Mouse (Mus musculus): Measurements from ENCODE around the gene Exosc10. TPM values are rescaled to one million over a fixed set of nuclear protein-coding genes. Genes with fewer than 3 reads are reported as not detected.

Gene Exosc10
- polyA plus RNA-seq, 1 experiment from 2014 or later, result 21.1 TPM

DNA sequence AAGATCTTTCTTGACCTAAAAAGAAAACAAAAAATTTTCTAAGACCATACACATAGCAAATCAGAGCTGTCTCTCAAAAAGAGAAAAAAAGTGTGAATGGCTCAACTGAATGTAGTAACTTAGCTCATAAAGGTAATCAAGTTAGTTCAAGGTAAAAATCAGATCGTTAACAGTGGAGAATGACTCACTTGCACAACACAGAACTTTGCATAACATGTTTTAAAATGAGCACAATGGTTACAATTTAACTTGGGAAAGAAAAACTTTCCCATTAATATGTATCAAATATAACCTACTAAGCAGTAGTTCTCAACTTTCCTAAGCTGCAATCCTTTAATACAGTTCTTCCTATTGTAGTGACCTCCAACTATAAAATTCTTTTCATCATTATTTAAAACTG is 62.5 kb downstream of the Exosc10 start:
- no peak overlapping the region for H3K9ac ChIP-seq (ENCODE audit: low read depth, low read length)
- 49% methylated on average over 1 of the region's 1 CpGs for WGBS
- peaks cover 75% of the 10 kb centered on the region for H3K36me3 ChIP-seq (ENCODE audit: control insufficient read depth, insufficient read depth)
- ATAC-seq, result no peak
- TF ChIP-seq CTCF (IDR thresholded peaks at IDR 0.05; ENCODE audit: low read depth), result no peak
- no peak overlapping the region for H3K4me2 ChIP-seq (replicated peaks; ENCODE audit: low read depth)
- H3K27me3 ChIP-seq (replicated peaks; ENCODE audit: control insufficient read depth, insufficient read depth, low read length), result no peaks in the 10 kb centered on the region
- H3K9me3 ChIP-seq (ENCODE audit: control insufficient read depth), result no peaks in the 10 kb centered on the region
- no peaks in the 10 kb centered on the region for H3K4me1 ChIP-seq (replicated peaks; ENCODE audit: control insufficient read depth, insufficient read depth, low read length)
- no peak overlapping the region for H3K4me3 ChIP-seq (ENCODE audit: low read depth, low read length)
- no peak overlapping the region for H3K27ac ChIP-seq (ENCODE audit: low read depth, low read length)

DNA sequence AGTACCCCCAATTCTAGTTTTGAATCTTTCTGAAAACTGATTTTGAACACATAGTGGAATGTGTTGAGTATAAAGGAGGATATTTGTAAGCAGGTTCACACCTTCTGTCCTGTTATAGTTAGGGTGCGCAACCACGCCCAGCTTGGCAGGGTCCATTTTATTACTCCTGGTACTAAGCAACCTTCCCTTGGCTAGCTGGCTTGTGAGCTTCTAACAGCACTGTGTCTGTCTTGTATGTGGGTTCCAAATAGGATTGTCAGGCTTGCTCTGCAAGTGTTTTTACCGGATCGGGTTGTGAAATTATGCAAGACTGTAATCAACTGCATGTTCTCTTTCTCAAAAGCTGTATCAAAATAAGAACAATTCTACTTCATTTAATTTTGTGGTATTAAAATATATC is 64.3 kb downstream of the Exosc10 start:
- no peak for TF ChIP-seq CTCF (IDR thresholded peaks at IDR 0.05; ENCODE audit: low read depth)
- Histone ChIP-seq H3K27ac (ENCODE audit: low read depth, low read length) (no peak overlapping the region), H3K9ac (ENCODE audit: low read depth, low read length) (no peak overlapping the region), H3K27me3 (replicated peaks; ENCODE audit: control insufficient read depth, insufficient read depth, low read length) (no peaks in the 10 kb centered on the region), H3K36me3 (ENCODE audit: control insufficient read depth, insufficient read depth) (peaks cover 60% of the 10 kb centered on the region), H3K4me1 (replicated peaks; ENCODE audit: control insufficient read depth, insufficient read depth, low read length) (no peaks in the 10 kb centered on the region), H3K4me3 (ENCODE audit: low read depth, low read length) (no peak overlapping the region), H3K9me3 (ENCODE audit: control insufficient read depth) (no peaks in the 10 kb centered on the region), H3K4me2 (replicated peaks; ENCODE audit: low read depth) (no peak overlapping the region)
- no peak for ATAC-seq
- 61% methylated on average over 4 of the region's 4 CpGs for WGBS

DNA sequence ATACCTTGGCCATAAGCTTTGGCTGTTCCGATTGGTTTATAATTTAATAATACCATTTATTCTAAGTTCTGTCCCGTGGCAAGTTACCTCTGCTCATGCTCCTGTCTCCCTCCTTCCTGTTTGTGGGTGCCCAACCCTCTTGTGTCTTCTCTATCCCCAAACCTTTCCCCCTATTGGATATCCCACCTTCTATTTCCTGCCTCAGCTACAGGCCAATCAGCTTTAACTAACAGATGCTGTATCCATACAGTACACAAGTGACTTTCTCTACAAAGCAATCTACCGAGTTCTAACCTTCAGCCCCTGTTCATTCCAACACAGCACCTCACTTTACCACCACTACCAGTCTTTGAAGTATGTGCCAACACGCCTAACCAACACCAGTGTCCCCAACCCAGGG is 65.4 kb downstream of the Exosc10 start:
- H3K9me3 ChIP-seq (ENCODE audit: control insufficient read depth), result no peaks in the 10 kb centered on the region
- no peak for ATAC-seq
- no peak for TF ChIP-seq CTCF (IDR thresholded peaks at IDR 0.05; ENCODE audit: low read depth)

DNA sequence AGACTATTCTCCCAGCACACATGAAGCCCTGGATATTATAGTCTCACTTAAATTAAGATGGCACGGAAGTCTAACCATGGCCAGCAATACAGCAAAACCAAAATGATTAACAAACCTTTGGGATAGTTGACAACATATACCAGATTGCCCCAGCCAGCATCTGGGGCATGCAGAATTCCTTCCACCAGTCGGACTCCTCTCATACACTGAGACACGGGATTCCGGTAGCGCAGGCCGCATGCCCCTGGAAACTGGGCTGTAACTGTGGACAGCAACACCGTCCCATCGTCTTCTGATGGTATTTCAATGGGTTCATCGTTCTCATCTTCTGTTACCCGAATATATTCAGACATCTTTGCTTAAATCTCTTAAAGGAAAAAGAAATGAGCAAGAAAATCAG is 66.8 kb downstream of the Exosc10 start:
- no peaks in the 10 kb centered on the region for H3K9me3 ChIP-seq (ENCODE audit: control insufficient read depth)
- 73% methylated on average over 10 of the region's 10 CpGs for WGBS
- H3K36me3 ChIP-seq (ENCODE audit: control insufficient read depth, insufficient read depth), result peaks cover 38% of the 10 kb centered on the region
- H3K27ac ChIP-seq (ENCODE audit: low read depth, low read length), result no peak overlapping the region
- H3K27me3 ChIP-seq (replicated peaks; ENCODE audit: control insufficient read depth, insufficient read depth, low read length), result no peaks in the 10 kb centered on the region
- H3K9ac ChIP-seq (ENCODE audit: low read depth, low read length), result no peak overlapping the region
- no peaks in the 10 kb centered on the region for H3K4me1 ChIP-seq (replicated peaks; ENCODE audit: control insufficient read depth, insufficient read depth, low read length)
- H3K4me2 ChIP-seq (replicated peaks; ENCODE audit: low read depth), result peak overlapping the region; percentile 72
- no peak for ATAC-seq
- 0 out of 2 replicates have a peak overlapping the region, but pooled peaks have one; percentile 97 for H3K4me3 ChIP-seq (ENCODE audit: low read depth, low read length)
- 0 out of 2 replicates have a peak, but pooled peaks have one; percentile 7 for TF ChIP-seq CTCF (IDR thresholded peaks at IDR 0.05; ENCODE audit: low read depth)

More for the DNA sequence above, 65.4 kb downstream of the Exosc10 start:
- peaks cover 52% of the 10 kb centered on the region for H3K36me3 ChIP-seq (ENCODE audit: control insufficient read depth, insufficient read depth)
- no peak overlapping the region for H3K4me3 ChIP-seq (ENCODE audit: low read depth, low read length)
- no peaks in the 10 kb centered on the region for H3K4me1 ChIP-seq (replicated peaks; ENCODE audit: control insufficient read depth, insufficient read depth, low read length)
- WGBS, result 68% methylated on average over 4 of the region's 4 CpGs
- H3K4me2 ChIP-seq (replicated peaks; ENCODE audit: low read depth), result no peak overlapping the region
- H3K27me3 ChIP-seq (replicated peaks; ENCODE audit: control insufficient read depth, insufficient read depth, low read length), result no peaks in the 10 kb centered on the region
- H3K9ac ChIP-seq (ENCODE audit: low read depth, low read length), result no peak overlapping the region
- H3K27ac ChIP-seq (ENCODE audit: low read depth, low read length), result no peak overlapping the region

DNA sequence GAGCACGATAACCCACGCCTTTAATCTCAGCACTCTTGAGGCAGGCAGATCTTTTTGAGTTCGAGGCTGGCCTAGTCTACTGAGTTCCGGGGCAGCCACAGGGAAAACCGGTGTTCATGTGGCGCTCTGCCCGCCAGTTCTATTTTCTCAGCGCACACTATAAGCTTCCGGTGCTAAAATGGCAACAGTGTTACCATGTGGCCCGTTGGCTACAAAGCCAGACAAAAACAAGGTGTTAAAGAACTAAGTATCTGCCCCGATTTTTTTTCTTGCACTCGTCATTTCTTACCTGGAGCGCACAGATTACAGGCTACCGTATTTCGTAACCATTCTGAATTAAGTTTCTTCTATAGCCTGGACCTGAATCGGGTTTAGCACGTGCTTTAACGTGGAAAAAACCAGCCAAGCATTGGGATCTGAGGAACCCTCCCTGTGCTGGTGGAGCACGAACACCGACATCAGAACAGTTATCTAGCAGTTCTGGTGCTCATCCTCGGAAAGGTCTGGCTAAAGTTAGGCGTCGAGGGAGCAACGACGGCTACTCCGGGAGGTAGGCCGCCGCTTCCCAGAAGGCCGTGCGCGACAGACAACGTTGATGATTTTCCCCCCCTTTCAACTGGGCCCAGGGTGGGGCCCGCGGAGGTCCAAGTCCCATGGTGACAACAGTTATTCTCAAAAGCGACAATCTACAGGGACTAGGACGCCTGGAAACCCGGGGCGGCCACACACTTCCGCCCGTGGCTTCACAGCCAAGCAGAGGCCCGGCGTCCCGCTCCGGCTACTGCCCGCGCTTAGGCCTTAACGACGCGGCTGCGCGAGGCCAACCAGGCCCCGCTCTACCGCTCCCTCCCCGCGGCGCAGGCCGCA is 67.8 kb downstream of the Exosc10 start:
- H3K27me3 ChIP-seq (replicated peaks; ENCODE audit: control insufficient read depth, insufficient read depth, low read length), result no peaks in the 10 kb centered on the region
- H3K4me2 ChIP-seq (replicated peaks; ENCODE audit: low read depth), result peak overlapping the region; percentile 72
- H3K9me3 ChIP-seq (ENCODE audit: control insufficient read depth), result no peaks in the 10 kb centered on the region
- peak overlapping the region; percentile 99 for H3K27ac ChIP-seq (ENCODE audit: low read depth, low read length)
- H3K4me1 ChIP-seq (replicated peaks; ENCODE audit: control insufficient read depth, insufficient read depth, low read length), result no peaks in the 10 kb centered on the region
- peaks cover 31% of the 10 kb centered on the region for H3K36me3 ChIP-seq (ENCODE audit: control insufficient read depth, insufficient read depth)
- TF ChIP-seq CTCF (IDR thresholded peaks at IDR 0.05; ENCODE audit: low read depth), result no peak
- under 1% methylated on average over 56 of the region's 57 CpGs for WGBS
- H3K9ac ChIP-seq (ENCODE audit: low read depth, low read length), result peak overlapping the region; percentile 99
- peak overlapping the region; percentile 97 for H3K4me3 ChIP-seq (ENCODE audit: low read depth, low read length)
- peak; percentile 59 for ATAC-seq

GRCm38 (mm10) chr4:148626623-148627185 is 68.5 kb downstream of the Exosc10 start, which contains the start of gene Tardbp:
Tardbp (minus strand) TSS chr4:148627019.
- H3K4me2 ChIP-seq (replicated peaks; ENCODE audit: low read depth), result peak within 1 kb of the TSS; percentile 72
- peaks cover 24% of the 10 kb centered on the region for H3K36me3 ChIP-seq (ENCODE audit: control insufficient read depth, insufficient read depth)
- no peaks in the 10 kb centered on the region for H3K4me1 ChIP-seq (replicated peaks; ENCODE audit: control insufficient read depth, insufficient read depth, low read length)
- no peaks in the 10 kb centered on the region for H3K27me3 ChIP-seq (replicated peaks; ENCODE audit: control insufficient read depth, insufficient read depth, low read length)
- H3K4me3 ChIP-seq (ENCODE audit: low read depth, low read length), result peak within 1 kb of the TSS; percentile 97
- no peaks in the 10 kb centered on the region for H3K9me3 ChIP-seq (ENCODE audit: control insufficient read depth)
- TF ChIP-seq CTCF (IDR thresholded peaks at IDR 0.05; ENCODE audit: low read depth), result no peak; the same call in 1 of the 2 replicates
- WGBS, result under 1% methylated on average over 51 of the region's 51 CpGs
- H3K9ac ChIP-seq (ENCODE audit: low read depth, low read length), result peak within 1 kb of the TSS; percentile 99
- ATAC-seq, result peak; percentile 97
- peak within 1 kb of the TSS; percentile 99 for H3K27ac ChIP-seq (ENCODE audit: low read depth, low read length)
